Mouse (Mus musculus) erythroblast, embryonic 14.5 days (primary cell): ENCODE results near the gene Nkx2-5.

Experiments used
- GATA1 ChIP-seq: IDR thresholded peaks from 2 replicates; pipeline ENCODE4 v1.6.1; 2012; ENCODE audit warnings: low read length, inconsistent platforms, mixed read lengths
- TAL1 ChIP-seq: IDR thresholded peaks from 3 replicates; pipeline ENCODE4 v1.6.1; 2012; ENCODE audit warnings: low read length, inconsistent platforms, mixed read lengths

GRCm38 (mm10) chr17:26826131-26826530 lies 18.7 kb downstream of the Nkx2-5 start:
- no peak for TF ChIP-seq TAL1
- TF ChIP-seq GATA1, result no peak
